Mouse (Mus musculus) lung, postnatal 0 days (tissue): ENCODE data around the gene Gtsf1l.

Experiments
- CTCF ChIP-seq: IDR thresholded peaks from 2 replicates; pipeline ENCODE4 v1.5.1; 2016; ENCODE audit warnings: antibody characterized with exemption, mild to moderate bottlenecking
- EP300 ChIP-seq: IDR thresholded peaks from 2 replicates; pipeline ENCODE4 v1.6.1; 2016; ENCODE audit warnings: antibody characterized with exemption, mild to moderate bottlenecking, control low read depth

DNA sequence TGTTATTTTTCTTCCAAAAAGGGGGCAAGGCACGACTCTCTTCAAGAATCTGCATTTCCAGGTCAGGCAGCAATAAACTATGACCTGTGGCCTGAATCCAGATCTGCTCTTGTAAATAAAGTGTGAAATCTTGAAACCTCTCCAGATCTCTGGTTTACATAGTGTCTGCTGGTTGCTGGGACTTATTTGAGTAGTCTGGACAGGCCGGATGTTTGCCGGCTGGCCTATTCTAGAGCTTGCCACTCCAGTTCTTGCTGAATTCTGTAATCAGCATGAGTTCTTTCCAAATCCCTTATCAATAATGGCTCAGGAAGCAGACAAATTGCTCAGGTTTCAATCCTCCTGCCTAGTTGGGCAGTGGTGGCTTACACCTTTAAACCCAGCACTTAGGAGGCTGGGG, 8.1 kb upstream of the Gtsf1l start:
- TF ChIP-seq CTCF (no peak), EP300 (no peak)
